Mouse (Mus musculus) mature B cell (primary cell): ENCODE data around the gene Psenen.

Experiments used
- in situ Hi-C: fragments of 300-500 bp; cut with MboI; formaldehyde crosslinking; loops from 2 replicates; pipeline ENCODE4 v1.14.3; 2019

Gene Psenen

GRCm38 (mm10) chr7:30563117-30563905, at the start of gene Psenen, which contains the start of the genes U2af1l4 and Gm49396:
Psenen (minus strand) TSS chr7:30563627.
U2af1l4 (plus strand) TSS chr7:30563301.
Gm49396 (plus strand) TSS chr7:30563344.
- in situ Hi-C loops: no loop called here

GRCm38 (mm10) chr7:30612654-30613402, 49.4 kb upstream of the Psenen start, which contains the start of gene Upk1a:
Upk1a (minus strand) TSS chr7:30612847.
- in situ Hi-C loops: no loop called here

- in situ Hi-C loops: no loop called here
These were observed 46.6 kb upstream of the Psenen start for GRCm38 (mm10) chr7:30610043-30610442.

GRCm38 (mm10) chr7:30608476-30608875, 45.0 kb upstream of the Psenen start:
- in situ Hi-C loops: no loop called here

GRCm38 (mm10) chr7:30607706-30608309, 44.4 kb upstream of the Psenen start:
- in situ Hi-C loops: no loop called here

- in situ Hi-C loops: no loop called here
These were observed 41.5 kb upstream of the Psenen start for GRCm38 (mm10) chr7:30604944-30605343.

- in situ Hi-C loops: no loop called here
These were observed 41.0 kb upstream of the Psenen start for GRCm38 (mm10) chr7:30604424-30604823.

- in situ Hi-C loops: no loop called here
These were observed 39.2 kb upstream of the Psenen start for GRCm38 (mm10) chr7:30602583-30602982.

GRCm38 (mm10) chr7:30600651-30601050, 37.2 kb upstream of the Psenen start:
- in situ Hi-C loops: no loop called here

- in situ Hi-C loops: no loop called here
These were observed 36.5 kb upstream of the Psenen start for GRCm38 (mm10) chr7:30599933-30600353.

GRCm38 (mm10) chr7:30598786-30599185, 35.4 kb upstream of the Psenen start, which contains the start of gene Zbtb32:
Zbtb32 (minus strand) TSS chr7:30598909.
- in situ Hi-C loops: no loop called here

GRCm38 (mm10) chr7:30596811-30597210, 33.4 kb upstream of the Psenen start:
- in situ Hi-C loops: no loop called here

GRCm38 (mm10) chr7:30596093-30596492, 32.7 kb upstream of the Psenen start:
- in situ Hi-C loops: no loop called here

- in situ Hi-C loops: no loop called here
These were observed 31.1 kb upstream of the Psenen start for GRCm38 (mm10) chr7:30594510-30595024.

GRCm38 (mm10) chr7:30593579-30594509, 30.4 kb upstream of the Psenen start:
- in situ Hi-C loops: no loop called here

GRCm38 (mm10) chr7:30592772-30593423, 29.5 kb upstream of the Psenen start:
- in situ Hi-C loops: no loop called here

GRCm38 (mm10) chr7:30591605-30591951, 28.2 kb upstream of the Psenen start:
- in situ Hi-C loops: no loop called here

- in situ Hi-C loops: no loop called here
These were observed 27.6 kb upstream of the Psenen start for GRCm38 (mm10) chr7:30590927-30591604.

- in situ Hi-C loops: no loop called here
These were observed 26.2 kb upstream of the Psenen start for GRCm38 (mm10) chr7:30589435-30590301.
